Mouse (Mus musculus): ENCODE measurements around the gene Grap2.
A peak's percentile ranks its signal among the peaks of the same experiment; 100 is the strongest.

Grap2 gene

GRCm38 (mm10) chr15:80683990-80684389 is 111.6 kb downstream of the Grap2 start:
- no peak for DNase-seq

- no peak for DNase-seq
Observed at GRCm38 (mm10) chr15:80684786-80685602, 112.6 kb downstream of the Grap2 start.

- no peak for DNase-seq
Observed at GRCm38 (mm10) chr15:80685603-80685895, 113.2 kb downstream of the Grap2 start.

- DNase-seq, result no peak
Observed at GRCm38 (mm10) chr15:80688536-80688935, 116.1 kb downstream of the Grap2 start.

- DNase-seq, result no peak
Observed at GRCm38 (mm10) chr15:80693492-80693891, 121.1 kb downstream of the Grap2 start.

GRCm38 (mm10) chr15:80694125-80694910 is 121.9 kb downstream of the Grap2 start:
- peak; percentile 83 to 88 for DNase-seq

- DNase-seq, result no peak
Observed at GRCm38 (mm10) chr15:80697564-80697963, 125.2 kb downstream of the Grap2 start.

- DNase-seq, result no peak
Observed at GRCm38 (mm10) chr15:80701481-80702257, 129.3 kb downstream of the Grap2 start.
